In the genomic region with DNA sequence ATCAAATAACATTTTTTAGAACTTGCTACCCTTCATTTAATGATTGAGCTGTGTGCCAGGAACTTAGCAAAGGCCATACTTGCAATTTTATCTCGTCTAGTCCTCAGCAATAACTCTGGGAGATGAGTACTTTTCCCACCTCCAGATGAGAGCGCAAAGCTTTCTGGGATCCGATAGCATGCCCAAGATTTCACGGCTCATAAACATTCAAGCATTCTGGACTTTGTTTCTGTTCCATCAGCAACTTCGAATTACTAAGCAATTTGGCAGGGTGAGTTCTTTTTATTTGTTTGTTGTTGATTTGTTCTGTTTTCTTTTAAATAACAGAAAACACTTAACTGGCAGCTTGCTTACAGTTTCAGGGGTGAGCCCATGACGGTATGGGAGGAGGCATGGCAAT, we compare ENCODE assay signal across 29 mouse cellular contexts.
DNase-seq lines count a peak whose midpoint lies in the region; ATAC-seq lines count a peak whose summit lies in the region.
"Had no signal": no experiment of that assay in that cellular context is flagged by ENCODE, and none has a peak within 500 bp of the region (broad histone marks: within the 10 kb centered on the region; RNA-seq: fewer than 3 reads in every experiment).

No protein-coding gene starts in this region.

- H3K9ac ChIP-seq in kidney, embryonic 14.5 days (ENCODE audit: low read depth, low read length) = no peak overlapping the region
- no peak overlapping the region for H3K9ac ChIP-seq in midbrain, embryonic 13.5 days (replicated peaks)
- H3K9ac ChIP-seq: embryonic facial prominence, embryonic 13.5 days; forebrain, embryonic 12.5 days; forebrain, embryonic 15.5 days; hindbrain, embryonic 13.5 days had no signal

- H3K4me3 ChIP-seq in kidney, embryonic 14.5 days (ENCODE audit: low read length) = no peak overlapping the region
- H3K4me3 ChIP-seq in midbrain, embryonic 13.5 days (replicated peaks) = no peak overlapping the region
- H3K4me3 ChIP-seq: embryonic facial prominence, embryonic 10.5 days; embryonic facial prominence, embryonic 13.5 days; erythroblast, embryonic 14.5 days; forebrain, embryonic 12.5 days; forebrain, embryonic 15.5 days; hindbrain, embryonic 10.5 days; hindbrain, embryonic 13.5 days had no signal

- H3K27me3 ChIP-seq in kidney, embryonic 14.5 days (ENCODE audit: control insufficient read depth, insufficient read depth, low read length) = no peaks in the 10 kb centered on the region
- H3K27me3 ChIP-seq in midbrain, embryonic 13.5 days = 0 out of 2 replicates have a peak, but pooled peaks cover 2% of the 10 kb centered on the region
- H3K27me3 ChIP-seq: CH12.LX; forebrain, embryonic 15.5 days had no signal

- 41% methylated on average over 6 of the region's 6 CpGs for WGBS in kidney, embryonic 14.5 days
- WGBS in midbrain, embryonic 13.5 days = 85% methylated on average over 6 of the region's 6 CpGs

- no peaks in the 10 kb centered on the region for H3K4me1 ChIP-seq in kidney, embryonic 14.5 days (ENCODE audit: control insufficient read depth, insufficient read depth, low read length)
- H3K4me1 ChIP-seq in midbrain, embryonic 13.5 days (replicated peaks) = no peaks in the 10 kb centered on the region
- H3K4me1 ChIP-seq: forebrain, embryonic 12.5 days; hindbrain, embryonic 10.5 days; hindbrain, embryonic 13.5 days had no signal

- no peak overlapping the region for H3K27ac ChIP-seq in kidney, embryonic 14.5 days (ENCODE audit: low read depth, low read length)
- no peak overlapping the region for H3K27ac ChIP-seq in midbrain, embryonic 13.5 days
- H3K27ac ChIP-seq: embryonic facial prominence, embryonic 10.5 days; embryonic facial prominence, embryonic 13.5 days; forebrain, embryonic 12.5 days; forebrain, embryonic 15.5 days; hindbrain, embryonic 10.5 days; hindbrain, embryonic 13.5 days had no signal

- peak; percentile 27 for DNase-seq in kidney, adult 11 months
- DNase-seq in kidney, postnatal 4 days = no peak
- peak; percentile 45 to 51 for DNase-seq in kidney, adult 8-10 months
- DNase-seq in kidney, postnatal 14 days = peak; percentile 16
- no peak for DNase-seq in left cerebral cortex, postnatal 4 days
- DNase-seq: adrenal gland, adult 2 months; adrenal gland, postnatal 14 days; B cell, adult 2 months; cerebellum, adult 11 months; cerebellum, adult 2 months; cerebellum, adult 9-11 months; cerebellum, postnatal 25 days; embryo, embryonic 11 days; gastrocnemius, postnatal 10 days; gastrocnemius, postnatal 36 days; heart, postnatal 36 days had no signal

- intact Hi-C loops in left cerebral cortex, postnatal 4 days (cut with DNase I) = no loop called here

- no peaks in the 10 kb centered on the region for H3K36me3 ChIP-seq in kidney, embryonic 14.5 days (ENCODE audit: control insufficient read depth, insufficient read depth, low read length)
- H3K36me3 ChIP-seq in midbrain, embryonic 13.5 days = no peaks in the 10 kb centered on the region
- H3K36me3 ChIP-seq: embryonic facial prominence, embryonic 10.5 days; embryonic facial prominence, embryonic 13.5 days; forebrain, embryonic 12.5 days; forebrain, embryonic 15.5 days; G1E; hindbrain, embryonic 10.5 days; hindbrain, embryonic 13.5 days had no signal

- no peak for ATAC-seq in kidney, embryonic 14.5 days (ENCODE audit: low FRiP score, low TSS enrichment)
- no peak for ATAC-seq in midbrain, embryonic 13.5 days
- ATAC-seq: forebrain, embryonic 15.5 days; hindbrain, embryonic 16.5 days had no signal

- H3K4me2 ChIP-seq in kidney, embryonic 14.5 days (replicated peaks; ENCODE audit: low read depth, low read length) = no peak overlapping the region
- no peak overlapping the region for H3K4me2 ChIP-seq in midbrain, embryonic 13.5 days (replicated peaks)
- H3K4me2 ChIP-seq: embryonic facial prominence, embryonic 13.5 days; forebrain, embryonic 12.5 days; forebrain, embryonic 15.5 days; heart, embryonic 11.5 days; hindbrain, embryonic 13.5 days had no signal

- no peaks in the 10 kb centered on the region for H3K9me3 ChIP-seq in kidney, embryonic 14.5 days (ENCODE audit: control insufficient read depth, low read length)
- H3K9me3 ChIP-seq in midbrain, embryonic 13.5 days = no peaks in the 10 kb centered on the region
- H3K9me3 ChIP-seq: embryonic facial prominence, embryonic 10.5 days; embryonic facial prominence, embryonic 13.5 days; forebrain, embryonic 15.5 days; G1E; hindbrain, embryonic 10.5 days; hindbrain, embryonic 13.5 days had no signal

Comparison
In these comparisons a context has a peak if more than half of its experiments do, and no peak if none do; other contexts are left out.
1. DNase-seq: peak in kidney, adult 11 months (single experiment), kidney, adult 8-10 months (2 of 2) and kidney, postnatal 14 days (single experiment); none in kidney, postnatal 4 days (0 of 2) and left cerebral cortex, postnatal 4 days (single experiment).